Mouse (Mus musculus) subcutaneous adipose tissue, adult 2 months (tissue): ENCODE measurements around the gene Map2k5. TPM values are rescaled to one million over a fixed set of nuclear protein-coding genes. Genes with fewer than 3 reads are reported as not detected.

Experiments
- polyA plus RNA-seq: library from polyadenylated mRNA; depleted of rRNA; stranded (reverse); fragments of >200 nt; gene quantifications from 2 replicates; pipeline ENCODE4 v1.2.3, GENCODE M21; 2012; ENCODE audit warnings: low replicate concordance; rRNA removed

The Map2k5 gene
- 33.3 and 40.8 TPM in 2 replicates for polyA plus RNA-seq

GRCm38 (mm10) chr9:63377270-63378142 is at the start of gene Map2k5:
TSS of gene Map2k5 (minus strand) at chr9:63377902.

GRCm38 (mm10) chr9:63398611-63399462 is 21.1 kb upstream of the Map2k5 start, which contains the start of gene 2300009A05Rik:
TSS of gene 2300009A05Rik (minus strand) at chr9:63399246.

GRCm38 (mm10) chr9:63148410-63149371 is 229.0 kb downstream of the Map2k5 start, which contains the start of gene Skor1:
TSS of gene Skor1 (minus strand) at chr9:63148961.

Other genes starting within 250 kb of the Map2k5 start
- gene Skor1, start 228.9 kb downstream of the Map2k5 start, polyA plus RNA-seq, result 0.03 and 0.08 TPM in 2 replicates
- 40.6 and 43.5 TPM in 2 replicates for gene 2300009A05Rik, start 21.3 kb upstream of the Map2k5 start, polyA plus RNA-seq
- gene Iqch, start 224.6 kb upstream of the Map2k5 start, polyA plus RNA-seq, result not detected in 2 replicates
- 16.9 and 17.9 TPM in 2 replicates for gene Aagab, start 224.8 kb upstream of the Map2k5 start, polyA plus RNA-seq